Mouse (Mus musculus) kidney, postnatal 36 days (tissue): ENCODE results near the gene Mgea5.

ENCODE experiments used
- DNase-seq, 2 experiments: peaks; one replicate each; pipeline ENCODE4 v3.0.0; 2021 to 2022; ENCODE audit warnings: mixed read lengths in 2 of 2

The Mgea5 gene

GRCm38 (mm10) chr19:45795406-45795944 is 11.8 kb upstream of the Mgea5 start:
- DNase-seq, result no peak

- DNase-seq, result no peak
Measured at GRCm38 (mm10) chr19:45794718-45795117, 11.1 kb upstream of the Mgea5 start.

- DNase-seq, result no peak
Measured at GRCm38 (mm10) chr19:45792404-45792803, 8.8 kb upstream of the Mgea5 start.

GRCm38 (mm10) chr19:45789888-45790874 is 6.5 kb upstream of the Mgea5 start:
- DNase-seq, result no peak

GRCm38 (mm10) chr19:45789365-45789764 is 5.7 kb upstream of the Mgea5 start:
- DNase-seq, result no peak

GRCm38 (mm10) chr19:45788337-45788736 is 4.7 kb upstream of the Mgea5 start:
- no peak for DNase-seq

- no peak for DNase-seq
Measured at GRCm38 (mm10) chr19:45787450-45787849, 3.8 kb upstream of the Mgea5 start.

GRCm38 (mm10) chr19:45785470-45785869 is 1.8 kb upstream of the Mgea5 start:
- no peak for DNase-seq

GRCm38 (mm10) chr19:45783933-45784576 is 418 bp upstream of the Mgea5 start:
- DNase-seq, result no peak

- DNase-seq, result peak; percentile 87 to 89
Measured at GRCm38 (mm10) chr19:45782315-45783001, 1.2 kb downstream of the Mgea5 start.

GRCm38 (mm10) chr19:45781676-45782075 is 2.0 kb downstream of the Mgea5 start:
- DNase-seq, result no peak

GRCm38 (mm10) chr19:45780350-45780915 is 3.2 kb downstream of the Mgea5 start:
- DNase-seq, result no peak

GRCm38 (mm10) chr19:45775486-45775885 is 8.2 kb downstream of the Mgea5 start:
- DNase-seq, result no peak

GRCm38 (mm10) chr19:45771501-45771900 is 12.1 kb downstream of the Mgea5 start:
- no peak for DNase-seq

- DNase-seq, result no peak
Measured at GRCm38 (mm10) chr19:45760810-45761209, 22.8 kb downstream of the Mgea5 start.

- DNase-seq, result no peak
Measured at GRCm38 (mm10) chr19:45758671-45759070, 25.0 kb downstream of the Mgea5 start.

- DNase-seq, result peak in 1 of 2 experiments; percentile 59
Measured at GRCm38 (mm10) chr19:45753551-45753950, 30.1 kb downstream of the Mgea5 start.

GRCm38 (mm10) chr19:45751881-45752280 is 31.8 kb downstream of the Mgea5 start:
- DNase-seq, result no peak

GRCm38 (mm10) chr19:45749243-45750043 is 34.2 kb downstream of the Mgea5 start, which contains the start of gene Npm3:
Gene Npm3, minus strand, starts transcription at chr19:45749591.
- peak; percentile 87 to 96 for DNase-seq

GRCm38 (mm10) chr19:45748691-45749242 is 34.9 kb downstream of the Mgea5 start:
- no peak for DNase-seq

GRCm38 (mm10) chr19:45748206-45748605 is 35.4 kb downstream of the Mgea5 start:
- no peak for DNase-seq
